Mouse (Mus musculus) naive thymus-derived CD4-positive, alpha-beta T cell, adult 2 months (primary cell): ENCODE measurements around the gene Nrn1l.
A peak's percentile ranks its signal among the peaks of the same experiment; 100 is the strongest.

Experiments
- DNase-seq: peaks from one replicate; pipeline ENCODE4 v3.0.0-alpha.2; 2011; ENCODE audit warnings: low read depth

Nrn1l gene

DNA sequence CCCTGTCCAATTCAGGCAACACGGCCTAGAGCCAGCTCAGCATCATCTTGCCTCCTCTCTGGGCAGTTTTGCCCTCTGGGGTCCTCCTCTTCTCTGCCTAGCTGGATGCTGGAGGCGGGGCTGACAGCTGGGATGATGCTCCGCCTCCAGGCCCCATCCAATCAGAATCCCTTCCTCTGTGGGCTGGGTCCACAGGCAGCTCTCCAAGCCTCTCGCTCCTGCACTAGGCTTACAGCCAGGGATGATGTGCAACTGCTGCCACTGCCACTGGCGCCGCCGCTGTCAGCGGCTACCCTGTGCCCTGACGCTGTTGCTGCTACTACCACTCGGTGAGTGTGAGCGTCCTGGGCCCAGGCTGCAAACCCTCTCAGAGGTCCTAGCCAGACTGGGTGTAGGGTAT is at the start of gene Nrn1l:
Gene Nrn1l, plus strand, starts transcription at position 229 of the 400 bp plus-strand sequence.
- no peak for DNase-seq

DNA sequence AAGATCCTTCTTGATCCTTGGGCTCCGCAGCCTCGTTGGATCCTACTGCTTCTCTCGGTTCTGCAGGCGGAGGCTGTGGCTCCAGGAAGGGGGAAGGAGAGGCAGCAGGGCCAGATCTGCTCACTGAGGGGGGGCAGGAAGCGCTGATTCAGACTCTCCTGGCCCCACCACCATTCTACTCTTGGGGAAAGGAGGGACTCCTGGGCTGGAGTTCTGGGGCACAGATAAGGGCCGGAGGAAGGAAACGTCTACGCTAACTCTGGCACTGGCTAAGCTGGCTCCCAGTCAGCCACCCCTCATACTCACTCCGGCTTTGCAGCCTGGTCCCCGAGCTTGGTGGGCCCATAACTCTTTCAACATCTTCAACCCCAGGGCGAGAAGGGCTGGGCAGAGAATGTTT is 46.7 kb upstream of the Nrn1l start:
- DNase-seq, result no peak

DNA sequence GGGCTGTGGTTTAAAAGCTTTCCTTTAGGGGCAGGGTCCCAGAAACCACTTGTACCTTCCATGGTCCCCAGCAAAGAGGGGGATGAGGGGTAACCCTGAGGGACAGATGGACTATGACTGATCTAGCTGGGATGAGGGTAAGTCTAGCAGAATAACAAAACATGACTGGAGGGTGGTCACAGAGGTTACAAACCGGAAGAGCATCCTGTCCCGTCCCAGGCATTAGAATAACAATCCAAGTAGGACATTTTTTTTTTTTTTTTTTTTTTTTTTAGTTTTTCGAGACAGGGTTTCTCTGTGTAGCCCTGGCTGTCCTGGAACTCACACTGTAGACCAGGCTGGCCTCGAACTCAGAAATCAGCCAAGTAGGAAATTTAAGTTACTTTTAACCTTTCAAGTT is 43.4 kb upstream of the Nrn1l start:
- DNase-seq, result no peak

- no peak for DNase-seq
These were observed 42.8 kb upstream of the Nrn1l start for GRCm38 (mm10) chr8:105850611-105851010.

DNA sequence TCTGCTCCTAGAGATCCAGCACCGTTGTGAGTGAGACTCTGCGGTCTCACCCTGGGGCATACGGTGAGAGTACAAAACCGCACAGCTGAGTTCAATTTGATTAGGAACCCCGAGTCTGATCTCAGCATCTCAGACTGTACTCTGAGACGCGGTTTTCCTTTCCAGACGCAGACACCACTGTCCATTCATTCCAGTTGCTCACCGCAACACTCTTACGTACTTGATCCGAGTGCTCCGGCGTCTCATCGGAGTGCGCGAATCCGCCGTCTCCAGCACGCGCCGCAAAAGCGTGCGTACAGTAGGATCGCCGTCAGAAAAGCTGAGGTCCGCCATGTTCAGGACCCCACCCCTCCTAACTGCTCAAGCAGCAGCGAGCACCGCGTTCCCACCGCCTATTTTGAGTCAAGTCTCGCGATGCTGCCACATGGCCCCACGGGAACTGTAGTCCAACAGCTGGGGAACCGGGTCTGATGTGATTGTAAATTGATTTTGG is 41.7 kb upstream of the Nrn1l start:
- DNase-seq, result peak; percentile 92

DNA sequence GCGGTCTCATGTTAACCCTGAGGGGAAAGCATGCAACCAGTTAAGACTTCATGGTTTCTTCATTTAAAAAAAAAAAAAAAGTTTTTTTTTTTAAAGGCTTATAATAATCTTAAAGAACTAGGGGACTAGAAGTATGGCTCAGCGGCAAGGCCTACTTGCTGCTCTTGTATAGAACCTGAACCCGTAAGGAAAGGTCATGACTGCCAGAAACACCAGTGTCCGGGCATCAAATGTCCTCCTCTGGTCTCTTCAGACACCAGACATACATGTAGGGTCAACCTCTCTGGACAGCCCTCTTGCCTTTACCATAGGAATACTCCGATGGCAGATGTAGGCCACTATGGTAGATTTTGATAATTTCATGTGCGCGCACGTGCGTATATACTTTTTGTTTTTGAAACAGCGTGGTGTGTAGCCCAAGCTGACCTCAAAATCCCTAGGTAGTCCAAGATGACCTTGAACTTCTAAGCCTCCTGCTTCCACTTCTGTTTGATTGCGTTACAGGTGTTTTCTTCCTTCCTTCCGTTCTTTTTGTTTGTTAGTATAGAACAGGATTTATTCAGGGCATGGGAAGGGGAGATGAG is 41.1 kb upstream of the Nrn1l start:
- DNase-seq, result no peak

- DNase-seq, result no peak
These were observed 40.2 kb upstream of the Nrn1l start, which contains the start of gene Cenpt for GRCm38 (mm10) chr8:105853178-105853577. Gene Cenpt (minus strand): TSS chr8:105853278.

DNA sequence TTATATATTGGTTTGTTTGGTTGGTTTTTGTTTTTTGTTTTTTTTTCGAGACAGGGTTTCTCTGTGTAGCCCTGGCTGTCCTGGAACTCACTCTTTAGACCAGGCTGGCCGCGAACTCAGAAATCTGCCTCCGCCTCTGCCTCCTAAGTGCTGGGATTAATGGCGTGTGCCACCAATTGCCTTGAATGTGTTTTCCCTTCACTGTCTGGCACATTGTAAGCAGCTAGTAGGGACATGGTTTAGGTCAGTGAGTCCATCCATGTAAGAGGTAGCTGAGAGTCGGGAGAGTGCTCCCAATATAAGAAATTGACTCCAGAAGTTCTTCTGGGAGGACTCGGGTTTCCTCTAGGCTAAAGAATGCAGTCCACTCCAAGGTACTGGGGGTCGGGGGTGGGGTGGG is 39.1 kb upstream of the Nrn1l start:
- no peak for DNase-seq

DNA sequence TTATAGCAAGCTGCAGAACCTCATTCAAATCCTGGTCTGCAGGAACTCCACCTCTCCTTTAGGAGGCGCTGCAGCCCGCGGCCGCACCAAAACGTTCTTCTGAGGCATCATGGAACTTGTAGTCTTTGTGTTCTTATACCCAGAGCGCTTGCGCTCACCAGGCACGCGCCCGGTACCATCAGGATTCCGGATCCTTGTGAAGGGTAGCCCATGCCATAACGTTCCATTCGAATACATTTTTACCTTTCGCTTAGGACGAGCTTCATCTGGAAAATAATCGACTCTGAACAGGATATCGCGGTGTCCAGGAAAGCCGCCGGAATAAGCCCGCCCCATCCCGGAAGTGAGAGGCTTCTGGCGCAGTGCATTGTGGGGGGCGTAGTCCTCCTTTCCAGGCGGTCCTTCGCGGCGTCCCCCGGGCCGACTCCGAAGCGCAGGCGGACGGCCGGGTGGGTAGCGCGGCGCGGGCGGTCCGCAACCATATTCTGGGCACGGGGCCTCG is 38.6 kb upstream of the Nrn1l start, which contains the start of gene Thap11:
Gene Thap11, plus strand, starts transcription at position 418 of the 502 bp plus-strand sequence.
- peak; percentile 96 for DNase-seq

DNA sequence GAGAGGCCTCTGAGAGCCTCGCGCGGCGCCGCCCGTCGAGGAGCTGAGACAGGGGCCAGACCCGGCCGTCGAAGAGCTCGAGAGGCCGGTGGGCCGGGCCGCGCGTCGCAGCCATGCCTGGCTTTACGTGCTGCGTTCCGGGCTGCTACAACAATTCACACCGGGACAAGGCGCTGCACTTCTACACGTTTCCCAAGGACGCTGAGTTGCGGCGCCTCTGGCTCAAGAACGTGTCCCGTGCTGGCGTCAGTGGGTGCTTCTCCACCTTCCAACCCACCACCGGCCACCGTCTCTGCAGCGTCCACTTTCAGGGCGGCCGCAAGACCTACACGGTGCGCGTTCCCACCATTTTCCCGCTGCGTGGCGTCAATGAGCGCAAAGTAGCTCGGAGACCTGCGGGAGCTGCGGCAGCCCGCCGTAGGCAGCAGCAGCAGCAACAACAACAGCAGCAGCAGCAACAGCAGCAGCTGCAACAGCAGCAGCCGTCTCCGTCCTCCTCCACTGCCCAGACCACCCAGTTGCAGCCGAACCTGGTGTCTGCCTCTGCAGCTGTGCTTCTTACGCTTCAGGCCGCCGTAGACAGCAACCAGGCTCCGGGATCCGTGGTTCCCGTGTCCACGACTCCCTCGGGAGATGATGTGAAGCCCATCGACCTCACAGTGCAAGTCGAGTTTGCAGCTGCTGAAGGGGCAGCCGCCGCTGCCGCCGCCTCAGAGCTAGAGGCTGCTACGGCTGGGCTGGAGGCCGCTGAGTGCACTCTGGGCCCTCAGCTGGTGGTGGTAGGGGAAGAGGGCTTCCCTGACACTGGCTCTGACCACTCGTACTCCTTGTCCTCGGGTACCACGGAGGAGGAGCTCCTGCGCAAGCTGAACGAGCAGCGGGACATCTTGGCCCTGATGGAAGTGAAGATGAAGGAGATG is 37.9 kb upstream of the Nrn1l start:
- DNase-seq, result no peak

DNA sequence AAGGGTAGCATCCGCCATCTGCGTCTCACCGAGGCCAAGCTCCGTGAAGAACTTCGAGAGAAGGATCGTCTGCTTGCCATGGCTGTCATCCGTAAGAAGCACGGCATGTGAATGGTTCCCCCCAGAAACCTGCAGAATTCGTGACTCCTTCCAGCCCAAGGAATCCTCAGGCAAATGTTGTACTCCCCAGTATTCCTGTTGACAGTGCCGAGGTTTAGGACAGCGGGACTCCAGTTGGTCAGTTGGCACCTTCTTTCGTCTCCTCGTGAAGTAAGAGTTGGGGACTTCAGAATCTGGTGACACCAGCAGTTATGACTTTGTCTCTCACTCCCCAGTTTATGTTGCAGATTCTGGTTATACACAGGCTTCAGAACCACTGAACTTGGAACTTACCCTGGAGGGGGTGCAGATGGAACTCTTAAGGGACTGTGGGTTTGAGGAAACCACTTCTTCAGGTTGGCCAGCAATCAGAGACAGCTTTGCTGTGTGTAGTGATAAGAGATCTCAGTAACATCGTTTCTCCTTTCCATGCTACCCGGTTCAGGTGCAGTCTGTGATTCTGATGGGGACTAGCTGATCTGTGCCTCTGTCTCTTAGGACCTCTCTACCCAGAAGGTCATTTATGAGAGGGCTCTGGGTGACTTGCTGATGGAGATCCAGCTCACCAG is 37.1 kb upstream of the Nrn1l start:
- no peak for DNase-seq

DNA sequence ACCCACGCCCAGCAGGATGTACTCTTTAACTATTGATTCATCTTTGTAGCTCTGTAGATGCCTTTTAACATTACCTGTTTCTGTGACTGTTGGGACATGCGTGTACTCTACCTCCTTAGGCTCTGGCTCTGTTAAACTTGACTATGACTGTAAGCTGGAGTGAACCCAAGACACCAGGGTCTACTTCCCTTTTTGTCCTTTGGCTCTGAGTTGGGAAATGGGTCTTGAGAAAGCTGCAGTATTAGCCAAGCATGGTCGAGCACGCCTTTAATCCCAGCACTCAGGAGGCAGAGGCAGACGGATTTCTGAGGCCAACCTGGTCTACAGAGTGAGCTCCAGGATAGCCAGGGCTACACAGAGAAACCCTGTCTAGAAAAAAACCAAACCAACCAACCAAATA is 34.9 kb upstream of the Nrn1l start:
- no peak for DNase-seq

DNA sequence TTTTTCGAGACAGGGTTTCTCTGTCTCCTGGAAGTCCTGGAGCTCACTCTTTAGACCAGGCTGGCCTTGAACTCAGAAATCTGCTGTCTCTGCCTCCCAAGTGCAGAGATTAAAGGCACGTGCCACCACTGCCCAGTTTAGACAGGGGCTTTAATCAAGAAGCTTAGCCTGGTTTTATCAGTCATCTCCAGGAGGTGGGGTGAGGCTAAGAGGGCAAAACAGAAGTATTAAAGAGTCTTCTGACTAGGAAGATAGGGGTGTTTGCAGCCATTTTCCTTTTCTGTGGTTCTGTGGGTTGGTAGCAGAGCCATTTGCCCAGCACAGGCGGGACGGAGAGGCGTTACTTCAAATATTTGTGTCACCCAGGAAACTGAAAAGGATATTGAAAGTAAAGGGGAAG is 34.1 kb upstream of the Nrn1l start:
- no peak for DNase-seq

DNA sequence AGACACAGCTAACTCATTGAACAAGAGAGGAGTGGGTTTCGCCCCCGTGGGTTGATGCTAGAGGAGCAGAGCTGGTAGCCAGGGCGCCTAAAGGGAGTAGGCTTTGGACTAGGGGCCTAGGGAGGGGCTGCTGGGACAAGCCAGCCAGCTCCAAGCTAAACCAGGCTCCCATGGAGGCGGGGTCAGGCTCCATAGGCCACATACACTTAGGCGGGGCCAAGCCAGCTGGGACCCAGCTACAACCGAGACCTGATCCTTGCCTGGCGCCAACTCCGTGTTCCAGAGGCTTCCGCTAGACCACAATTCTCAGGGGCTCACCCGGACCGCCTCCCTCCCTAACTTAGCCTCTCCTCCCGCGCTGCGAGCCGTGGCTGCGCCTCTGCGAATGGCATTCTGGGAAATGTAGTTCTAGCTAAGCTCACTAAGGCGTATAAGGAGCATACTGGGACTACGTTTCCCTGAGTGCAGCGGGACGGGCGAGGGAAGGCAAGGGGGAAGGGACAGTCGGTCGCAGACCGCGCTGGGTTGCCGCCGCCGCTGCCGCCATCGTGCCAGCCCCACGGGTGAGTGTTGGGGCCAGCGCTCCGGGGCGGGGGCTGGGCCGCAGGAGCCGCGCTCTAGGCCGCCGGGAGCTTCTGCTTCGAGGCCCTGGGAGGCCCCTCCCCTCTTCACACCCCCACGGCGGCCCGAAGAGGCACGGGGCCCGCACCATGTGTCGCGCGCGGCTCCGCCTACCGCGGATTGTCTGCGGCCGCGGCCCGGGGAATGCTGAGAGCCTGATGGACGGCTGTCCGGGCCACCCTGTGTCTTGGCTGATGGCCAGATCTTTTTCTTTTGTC is 33.0 kb upstream of the Nrn1l start, which contains the start of gene Nutf2:
Gene Nutf2, plus strand, starts transcription at position 438 of the 839 bp plus-strand sequence.
- DNase-seq, result peak; percentile 93

- DNase-seq, result peak; percentile 39
These were observed 31.4 kb upstream of the Nrn1l start for GRCm38 (mm10) chr8:105861951-105862350.

DNA sequence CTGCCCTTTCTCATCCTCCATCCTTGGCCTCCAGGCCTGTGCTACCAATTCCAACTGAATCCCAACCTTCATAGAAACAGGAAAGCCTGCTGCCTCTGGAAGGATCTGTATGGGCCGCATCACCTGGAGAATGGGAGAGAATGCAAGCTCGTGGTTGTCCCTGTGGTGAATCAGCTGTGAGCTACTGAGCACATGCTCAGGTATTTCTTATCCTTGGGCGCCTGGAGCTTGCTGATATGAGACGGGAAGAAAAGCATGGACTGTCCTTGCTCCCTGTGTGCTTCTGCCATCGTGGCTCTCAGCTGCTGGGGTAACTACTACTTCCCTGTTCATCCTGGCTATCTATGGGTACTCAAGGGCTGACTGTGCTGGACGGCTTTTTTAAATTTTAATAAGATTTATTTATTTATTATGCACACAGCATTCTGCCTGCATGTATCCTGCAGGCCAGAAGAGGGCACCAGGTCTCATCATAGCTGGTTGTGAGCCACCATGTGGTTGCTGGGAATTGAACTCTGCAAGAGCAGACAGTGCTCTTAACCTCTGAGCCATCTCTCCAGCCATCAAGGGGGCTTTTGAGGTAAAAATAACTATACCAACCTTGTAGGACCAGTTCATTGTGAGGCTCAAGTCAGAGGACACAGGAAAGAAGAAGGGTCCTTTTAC is 26.9 kb upstream of the Nrn1l start:
- peak; percentile 22 for DNase-seq

DNA sequence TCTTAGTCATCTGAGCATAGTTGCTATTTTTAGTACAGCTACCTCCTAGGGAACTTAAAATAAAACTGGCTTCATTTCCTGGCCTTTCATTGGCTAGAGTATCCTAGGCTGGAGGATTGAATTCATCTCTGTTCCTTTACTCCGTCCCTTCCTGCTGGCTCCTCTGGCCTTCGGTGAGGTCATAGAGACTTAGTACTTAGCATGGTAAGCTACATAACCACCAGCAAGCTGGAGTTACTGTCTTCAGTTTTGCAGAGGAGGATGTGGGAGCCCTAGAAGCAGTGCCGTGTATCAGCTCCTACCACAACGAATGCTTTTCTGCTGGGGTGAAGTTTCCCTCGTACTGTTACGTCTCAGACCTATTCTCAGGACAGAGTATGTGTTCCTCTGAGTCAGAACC is 19.1 kb upstream of the Nrn1l start:
- no peak for DNase-seq

DNA sequence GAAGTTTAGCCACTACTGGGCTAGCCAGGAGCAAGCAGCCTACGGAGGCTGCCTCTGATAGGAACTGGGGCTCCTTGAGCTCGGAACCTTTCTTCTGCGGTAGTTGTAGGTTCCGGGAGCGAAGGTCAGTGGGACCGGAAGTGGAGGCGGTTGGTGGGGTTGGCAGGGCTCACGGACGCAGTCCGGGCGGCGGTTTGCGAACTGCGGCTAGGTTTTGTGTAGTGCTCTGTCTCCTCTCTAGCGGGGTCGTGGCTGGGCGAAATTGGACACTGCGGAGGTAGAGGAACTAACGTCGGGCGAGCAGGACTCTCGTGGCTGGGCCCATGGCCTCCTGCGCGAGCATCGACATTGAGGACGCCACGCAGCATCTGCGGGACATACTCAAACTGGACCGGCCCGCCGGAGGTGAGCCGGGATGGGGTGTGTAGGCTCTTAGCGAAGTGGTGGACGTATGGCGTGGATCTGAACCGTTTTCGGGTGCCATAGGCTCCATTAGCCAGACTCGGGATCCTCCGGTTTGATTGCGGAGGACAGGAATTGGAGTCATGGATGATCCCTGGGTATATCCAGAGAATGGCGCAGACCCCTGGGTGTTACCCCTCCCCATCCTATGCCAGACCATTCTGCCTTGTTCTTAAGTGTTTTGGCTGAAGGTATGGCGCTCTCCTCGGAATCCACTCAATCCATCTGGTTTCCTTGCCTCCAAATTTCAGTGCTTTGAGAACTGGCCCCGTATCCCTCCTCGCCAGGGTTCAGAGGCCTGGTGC is 12.4 kb upstream of the Nrn1l start, which contains the start of gene Edc4:
Gene Edc4, plus strand, starts transcription at position 128 of the 767 bp plus-strand sequence.
- peak; percentile 90 for DNase-seq

DNA sequence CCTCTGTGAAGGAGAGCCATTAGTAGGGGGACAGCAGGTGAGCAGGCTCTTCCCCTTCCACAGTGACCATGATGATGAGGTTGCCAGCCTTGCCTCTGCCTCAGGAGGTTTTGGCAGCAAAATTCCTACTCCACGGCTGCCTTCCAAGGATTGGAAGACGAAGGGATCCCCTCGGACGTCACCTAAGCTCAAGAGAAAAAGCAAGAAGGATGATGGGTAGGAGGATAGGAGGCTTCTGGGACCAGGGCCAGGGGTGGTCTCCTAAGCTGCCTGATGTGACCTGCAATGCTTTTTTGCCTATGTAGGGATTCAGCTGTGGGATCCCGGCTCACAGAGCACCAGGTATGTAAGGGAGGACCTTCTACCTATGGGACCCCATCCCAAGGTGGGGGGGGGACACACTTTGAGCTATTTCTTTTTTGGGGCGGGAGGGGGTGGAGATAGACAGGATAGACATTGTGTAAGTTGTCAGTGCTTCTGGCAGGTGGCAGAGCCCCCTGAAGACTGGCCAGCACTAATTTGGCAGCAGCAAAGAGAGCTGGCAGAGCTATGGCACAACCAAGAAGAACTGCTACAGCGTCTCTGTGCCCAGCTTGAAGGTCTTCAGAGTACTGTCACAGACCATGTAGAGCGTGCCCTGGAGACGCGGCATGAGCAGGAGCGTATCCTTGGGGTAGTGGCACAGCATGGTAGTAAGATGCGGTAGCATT is 3.5 kb upstream of the Nrn1l start:
- no peak for DNase-seq
